Mouse (Mus musculus) kidney, postnatal 10 days (tissue): ENCODE measurements at regions not wholly inside any gene's neighbourhood (a gene's known extent, or its start where the extent isn't known, plus 50 kb on each side); places are given as distances from the start of the nearest gene placed in this dataset.
A peak's percentile ranks its signal among the peaks of the same experiment; 100 is the strongest.
"Not testable (repeated sequence)": the region's sequence is repeated elsewhere in the genome, so short reads cannot be mapped to it uniquely, and the experiment has no call there.

Experiments
- DNase-seq: peaks from one replicate; pipeline ENCODE4 v3.0.0; 2021; ENCODE audit warnings: mixed read lengths

DNA sequence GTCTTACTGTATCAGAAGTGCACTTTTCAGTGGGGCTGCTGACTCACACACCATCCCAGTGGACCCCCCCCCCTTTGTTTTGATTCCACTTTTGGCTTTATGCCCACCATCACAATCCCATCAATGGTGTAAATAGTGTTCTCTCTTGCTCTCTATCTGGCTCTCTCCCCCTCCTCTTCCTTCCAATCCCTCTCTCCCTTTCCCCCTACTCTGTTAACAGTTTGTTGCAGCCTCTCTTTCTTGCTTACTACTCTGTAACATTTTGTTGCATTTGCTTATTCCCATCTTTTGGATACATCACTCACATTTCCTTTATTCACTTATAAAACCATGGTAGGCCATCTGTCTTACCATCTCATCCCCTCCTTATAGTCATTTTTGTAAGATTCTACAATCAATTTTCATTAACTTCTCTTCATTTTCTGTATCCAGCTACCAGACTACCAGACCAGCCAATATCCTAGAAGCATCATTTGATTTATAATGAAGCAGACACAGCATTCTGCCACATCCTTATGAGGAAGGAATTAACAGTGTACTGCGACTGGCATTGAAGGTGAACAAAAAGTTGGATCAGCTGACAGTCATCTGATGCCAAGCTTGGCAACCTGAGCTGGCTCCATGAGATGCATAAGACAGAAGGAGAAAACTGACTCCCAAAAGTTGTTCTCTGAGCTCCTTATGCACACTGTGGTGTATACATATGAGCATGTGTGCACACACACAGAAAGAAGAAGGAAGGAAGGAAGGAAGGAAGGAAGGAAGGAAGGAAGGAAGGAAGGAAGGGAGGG, 181.5 kb upstream of the Plcz1 start:
- no peak for DNase-seq

DNA sequence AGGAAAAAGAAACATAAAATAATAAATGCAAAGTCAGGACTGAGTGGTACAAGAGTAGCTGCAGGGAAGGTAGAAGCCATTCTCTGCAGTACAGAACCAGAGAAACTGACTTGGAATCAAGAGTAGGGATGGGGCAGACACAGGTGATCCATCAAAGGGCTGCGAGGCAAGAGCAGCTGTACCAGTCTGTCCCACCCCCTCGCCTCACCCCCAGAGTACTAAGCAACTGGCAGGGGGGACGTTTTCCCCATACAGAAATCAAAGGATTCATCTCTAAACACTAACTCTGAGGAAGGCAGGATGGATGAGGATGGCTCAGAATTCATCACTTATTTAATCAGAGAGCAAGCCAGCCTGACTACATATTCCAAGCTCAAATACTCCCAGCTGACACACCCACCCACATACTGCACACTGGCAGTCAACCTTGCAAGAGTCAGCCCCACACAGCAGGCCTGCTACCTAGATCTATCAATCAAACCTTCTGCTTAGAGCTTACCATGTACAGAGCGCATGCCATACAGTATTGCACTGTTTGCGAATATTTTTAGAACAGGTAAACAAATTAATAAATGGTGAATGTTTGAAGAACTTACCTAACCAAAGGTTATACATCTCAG, 180.5 kb upstream of the Plcz1 start:
- DNase-seq, result no peak

DNA sequence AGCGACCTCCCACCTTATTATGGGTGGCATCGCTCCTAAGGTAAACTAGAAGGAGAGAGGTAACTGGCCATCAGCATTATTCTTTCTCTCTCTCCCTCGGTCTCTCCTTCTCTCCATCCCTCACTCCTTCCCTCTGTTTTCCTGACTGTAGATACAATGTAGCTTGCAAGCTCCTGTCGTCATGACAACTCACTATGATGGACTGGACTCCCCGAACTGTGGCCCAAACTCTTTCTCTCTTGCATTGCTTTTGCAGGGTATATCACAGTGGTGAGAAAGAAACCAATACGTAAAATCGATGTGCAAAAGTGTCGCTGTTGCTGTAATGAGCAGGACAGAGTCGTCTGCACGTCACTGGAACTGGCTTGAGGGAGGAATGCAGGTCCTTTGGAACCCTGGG, 177.5 kb upstream of the Plcz1 start:
- DNase-seq, result no peak

DNA sequence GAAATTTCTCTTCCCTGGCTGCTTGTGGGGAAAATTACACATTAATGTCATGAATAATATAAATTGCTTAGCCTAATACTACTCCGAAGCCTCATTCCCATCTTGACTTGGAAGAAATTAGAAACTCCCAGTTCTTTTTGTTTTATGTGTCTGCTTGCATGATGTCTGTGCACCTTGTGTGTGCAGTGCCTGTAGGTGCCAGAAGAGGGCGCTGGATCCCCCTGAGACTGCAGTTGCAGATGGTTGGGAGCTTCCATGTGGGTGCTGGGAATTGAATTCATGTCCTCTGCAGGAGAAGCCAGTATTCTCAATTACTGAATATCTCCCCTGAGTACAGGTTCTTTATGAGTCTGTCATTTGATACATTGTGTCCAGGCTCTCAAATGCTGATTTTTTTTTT, 171.1 kb upstream of the Plcz1 start:
- DNase-seq, result no peak

DNA sequence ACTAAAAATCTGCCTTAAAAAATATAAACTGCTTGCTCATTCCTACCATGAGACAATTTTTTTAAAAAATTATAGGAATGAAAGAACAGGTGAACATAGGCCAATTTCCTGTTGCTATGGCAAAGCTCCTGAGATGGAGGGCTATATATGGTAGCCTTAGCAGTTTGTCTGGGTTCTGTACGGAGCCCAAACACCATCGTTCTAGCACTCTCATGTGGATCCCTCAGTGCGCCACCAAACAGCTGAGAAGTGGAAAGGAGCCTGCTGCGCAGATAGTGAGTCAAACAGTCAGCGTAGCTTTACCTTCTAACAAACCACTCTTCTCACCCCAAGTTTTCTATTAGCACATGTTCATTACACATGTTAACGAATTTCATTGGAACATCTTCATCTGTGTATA, 168.9 kb upstream of the Plcz1 start:
- DNase-seq, result no peak

DNA sequence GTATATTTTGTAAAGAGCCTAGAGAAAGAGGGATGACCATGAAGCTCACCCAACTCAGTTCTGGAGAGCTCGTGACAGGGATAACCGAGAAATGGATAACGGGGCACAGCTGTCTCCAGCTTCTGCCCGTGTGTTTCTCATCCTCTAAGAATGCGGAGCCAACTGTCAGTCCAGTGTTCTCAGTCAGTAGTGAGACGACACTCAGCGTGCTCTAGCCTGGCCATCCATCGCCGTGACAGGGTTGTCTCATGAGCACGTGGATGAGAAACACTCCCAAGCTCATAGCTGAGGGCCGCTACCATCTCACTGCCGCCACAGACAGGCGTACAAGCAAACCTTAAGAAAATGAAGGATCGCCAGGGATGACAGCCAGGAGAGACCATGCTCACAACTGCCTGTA, 167.8 kb upstream of the Plcz1 start:
- peak; percentile 24 for DNase-seq

DNA sequence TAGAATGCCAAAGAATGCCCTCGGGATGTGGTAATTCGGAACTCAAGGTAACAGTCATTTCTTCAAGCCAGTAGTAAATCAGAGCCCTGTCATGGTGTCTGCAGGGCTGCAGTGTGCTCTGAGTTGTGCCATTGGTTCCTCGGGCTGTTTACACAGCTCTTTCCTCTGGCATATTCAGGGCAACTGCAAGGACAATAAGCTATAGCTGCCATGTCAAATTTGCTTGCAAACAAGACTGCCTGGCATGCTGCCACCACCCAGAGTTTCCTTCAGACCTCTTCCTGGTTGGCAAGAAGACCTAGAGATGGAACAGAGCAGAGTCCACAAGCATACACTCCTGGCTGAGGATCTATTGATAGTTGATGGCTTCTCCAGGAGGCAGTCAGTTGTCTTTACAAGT, 167.1 kb upstream of the Plcz1 start:
- peak; percentile 73 for DNase-seq

DNA sequence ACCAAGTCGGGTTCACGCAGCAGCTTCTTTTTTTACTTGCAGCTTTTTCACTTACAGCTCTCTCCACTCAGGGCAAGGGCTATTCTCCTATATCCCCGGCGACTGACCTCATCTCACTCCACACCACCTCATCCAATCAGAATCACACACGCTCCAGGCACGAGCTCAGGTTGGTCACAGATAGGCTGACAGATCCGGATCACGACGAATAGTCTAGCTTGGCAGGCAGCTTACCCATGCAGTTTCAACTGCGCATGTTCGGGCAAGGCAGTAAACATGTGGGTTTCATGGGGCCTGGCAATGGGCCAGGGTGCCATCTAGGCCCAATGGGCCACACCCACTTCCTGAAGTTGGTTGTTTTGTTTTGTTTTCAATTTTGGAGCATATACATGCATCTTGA, 165.4 kb upstream of the Plcz1 start:
- not testable (repeated sequence) for DNase-seq

DNA sequence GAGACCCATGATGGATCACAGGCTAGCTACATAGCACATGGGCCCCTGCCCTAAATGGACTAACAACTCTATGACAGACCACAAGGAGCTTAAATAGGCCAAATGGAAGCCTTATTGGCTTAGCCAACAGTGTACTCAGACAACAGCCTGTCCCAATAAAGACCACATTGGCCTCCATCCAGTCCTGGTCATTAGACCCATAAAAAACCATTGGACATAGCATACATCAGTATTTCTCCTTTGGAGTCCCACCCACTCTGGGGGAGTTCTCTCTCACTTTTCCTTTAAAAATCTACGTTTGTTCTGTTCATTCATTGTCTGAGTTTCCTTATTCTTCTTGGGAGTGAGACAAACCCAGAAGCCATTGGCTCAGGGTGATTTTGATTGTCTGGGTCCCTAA, 160.1 kb upstream of the Plcz1 start:
- DNase-seq, result no peak

DNA sequence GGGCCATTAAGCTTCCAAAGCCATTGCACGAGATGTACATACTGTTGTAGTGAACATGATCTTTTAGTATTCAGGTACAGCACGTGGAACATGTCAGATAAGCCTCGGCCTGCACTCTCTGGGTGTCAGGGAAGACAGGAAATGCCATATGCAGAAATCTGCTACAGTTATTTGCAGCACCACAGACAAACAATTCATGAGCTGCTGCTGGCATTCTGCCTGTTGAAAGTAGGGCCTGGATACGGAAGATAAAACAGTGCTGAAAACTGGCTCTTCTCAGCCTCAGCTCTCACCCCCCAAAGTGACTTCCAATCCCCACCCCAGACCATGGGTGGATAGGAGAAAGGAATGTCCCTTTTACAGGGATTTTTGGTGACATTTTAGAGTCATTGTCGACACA, 159.1 kb upstream of the Plcz1 start:
- DNase-seq, result no peak

DNA sequence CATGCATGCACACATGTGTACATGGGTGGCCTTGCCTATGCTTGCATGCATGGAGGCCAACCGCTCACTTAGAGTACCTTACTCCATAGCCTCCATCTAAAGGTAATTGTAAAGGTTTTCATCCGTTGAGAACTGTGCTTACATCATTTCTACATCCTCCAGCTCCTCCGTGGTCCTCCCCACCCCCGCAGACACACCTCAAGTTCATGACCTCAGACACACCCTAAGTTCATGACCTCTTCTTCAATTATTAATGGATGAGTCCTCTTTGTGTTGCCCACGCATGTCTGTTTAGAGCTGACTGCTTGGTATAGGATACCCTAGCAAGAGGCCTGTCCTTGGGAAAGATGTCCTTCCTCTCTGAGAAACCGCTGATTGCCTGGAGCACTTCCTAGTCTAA, 156.8 kb upstream of the Plcz1 start:
- DNase-seq, result no peak

DNA sequence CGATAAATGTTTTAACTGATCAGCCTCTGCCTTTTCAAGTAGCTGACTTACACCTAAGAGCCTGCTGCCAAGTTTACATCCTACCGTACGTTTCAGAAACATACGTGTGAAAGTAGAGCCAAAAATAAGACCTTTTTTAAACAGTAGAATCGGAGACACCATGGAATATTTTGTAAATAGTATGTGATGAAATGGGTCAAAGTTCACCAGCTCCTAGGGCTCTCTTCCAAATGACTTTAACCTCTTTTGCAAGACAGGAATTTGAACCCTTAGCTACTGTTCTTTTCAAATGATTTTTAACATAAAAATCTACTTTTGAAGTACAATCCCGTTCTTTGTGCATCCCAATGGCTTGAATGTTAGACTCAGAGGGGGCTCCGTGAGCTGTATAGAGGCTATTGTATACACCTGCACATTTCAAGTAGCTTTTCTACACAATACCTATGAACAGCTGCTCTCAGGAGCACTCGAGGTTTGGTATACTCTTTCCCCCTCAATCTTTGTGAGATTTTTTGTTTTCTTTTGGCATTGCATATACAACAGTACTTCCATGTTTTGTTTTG, 155.9 kb upstream of the Plcz1 start:
- no peak for DNase-seq

DNA sequence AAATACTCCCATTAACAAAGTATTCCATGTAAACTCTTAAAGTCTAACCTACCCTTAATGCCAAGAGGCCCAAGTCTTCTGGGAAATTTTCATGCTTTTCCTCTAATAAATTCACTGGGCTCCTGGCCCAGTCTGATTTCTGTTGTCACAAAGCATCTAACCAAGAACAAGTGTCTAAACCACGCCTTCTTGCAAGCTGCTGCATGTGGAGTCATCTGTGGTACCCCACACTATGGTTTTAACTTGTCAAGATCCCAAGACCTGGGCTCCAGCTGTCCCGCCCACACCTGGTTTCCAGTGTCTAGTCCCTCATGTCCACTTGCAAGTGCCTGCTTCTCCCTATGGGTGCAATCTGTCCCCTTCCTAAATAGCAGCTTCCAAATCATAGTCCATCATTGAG, 153.0 kb upstream of the Plcz1 start:
- DNase-seq, result no peak

DNA sequence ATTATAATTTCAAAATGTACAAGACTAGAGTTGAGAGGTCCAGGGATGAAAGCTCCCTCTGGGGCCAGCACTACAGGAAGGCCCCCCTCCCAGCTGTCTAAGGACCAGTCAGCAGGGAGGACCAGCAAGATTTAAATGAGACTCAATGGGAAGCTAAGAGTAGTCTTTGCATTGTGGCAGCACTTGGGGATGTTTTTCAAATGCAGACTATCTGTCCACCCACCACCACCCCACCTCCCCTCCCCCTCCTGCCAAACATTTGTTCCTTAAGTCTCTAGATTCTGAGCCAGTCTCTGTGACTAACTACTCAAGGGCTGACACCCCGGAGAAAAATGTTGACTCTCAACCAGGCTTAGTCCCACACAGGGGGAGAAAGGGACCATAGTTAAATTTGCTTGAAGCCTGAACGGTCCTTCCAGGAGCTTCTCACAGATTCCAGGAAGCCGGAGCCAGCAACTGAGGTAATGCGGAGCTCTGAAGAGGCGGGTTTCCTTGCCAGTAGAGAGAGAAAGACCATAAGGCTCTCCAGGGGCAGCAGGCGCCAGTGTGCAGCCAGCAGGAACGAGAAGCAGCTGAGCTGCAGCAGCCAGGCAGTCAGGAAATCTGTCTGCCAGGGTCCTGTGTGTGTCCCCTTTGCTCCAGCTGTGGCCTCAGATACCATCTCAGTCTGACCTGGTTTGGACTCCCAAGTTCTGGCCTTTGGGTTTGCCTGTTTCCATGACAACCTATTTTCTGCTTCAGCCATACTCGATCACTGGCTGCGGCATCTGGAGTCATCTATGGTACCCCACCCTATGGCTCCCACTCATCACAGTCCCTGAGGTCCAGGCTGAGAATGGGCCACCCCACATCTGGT, 152.1 kb upstream of the Plcz1 start:
- peak; percentile 32 for DNase-seq

DNA sequence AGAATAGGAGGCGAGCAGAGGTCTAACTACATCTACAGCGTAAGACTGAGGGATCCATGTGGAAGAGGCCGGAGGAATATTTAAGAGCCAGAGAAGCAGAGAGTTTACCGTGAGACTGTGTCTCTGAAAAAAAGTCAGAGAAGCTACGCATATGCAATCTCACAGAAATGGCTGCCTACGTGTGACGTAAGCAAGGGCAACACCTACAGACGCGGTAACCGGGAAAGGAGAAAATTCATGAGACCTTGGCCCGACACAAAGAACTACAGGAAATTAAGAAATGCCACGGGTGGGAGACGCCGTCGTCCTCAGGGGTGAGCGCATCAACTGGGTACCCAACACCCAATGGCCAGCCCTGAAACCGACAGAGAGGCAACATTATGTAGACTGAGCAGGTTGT, 151.3 kb upstream of the Plcz1 start:
- no peak for DNase-seq

DNA sequence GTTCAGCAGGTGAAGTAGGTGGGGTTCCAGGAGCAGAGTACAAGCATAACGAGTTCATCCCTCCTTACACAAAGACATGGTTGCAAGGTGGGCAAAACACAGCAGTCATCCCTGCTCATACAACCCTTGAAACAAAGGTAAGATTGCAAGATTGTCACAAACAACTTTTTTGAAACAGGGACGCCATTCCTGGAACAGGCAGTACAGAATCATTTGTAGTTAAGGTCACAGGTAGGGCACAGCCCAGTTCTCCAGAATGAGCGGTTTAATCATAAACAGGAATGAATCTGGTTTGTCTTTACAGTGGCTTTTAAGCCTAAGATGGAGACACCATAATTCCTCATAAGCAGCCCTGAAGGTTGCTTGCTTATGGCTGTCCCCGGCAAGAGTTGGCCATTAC, 150.1 kb upstream of the Plcz1 start:
- no peak for DNase-seq

DNA sequence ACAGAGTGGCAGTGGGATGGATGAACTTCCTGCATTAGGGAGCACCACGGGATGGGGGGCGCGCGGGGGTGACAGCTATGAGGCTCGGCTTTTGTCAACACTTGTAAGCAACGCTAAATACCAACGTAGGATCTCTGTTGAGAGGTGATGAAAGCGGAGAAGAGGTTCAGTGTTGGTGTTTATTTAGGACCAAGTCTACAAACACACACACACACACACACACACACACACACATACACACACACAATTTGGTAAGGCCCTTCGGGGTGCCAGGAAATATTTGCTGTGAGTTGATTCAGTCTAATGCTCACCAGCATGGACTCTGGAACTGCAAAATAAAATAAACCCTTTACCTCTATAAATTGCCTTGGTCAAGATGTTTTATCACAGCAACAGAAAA, 148.3 kb upstream of the Plcz1 start:
- DNase-seq, result no peak

DNA sequence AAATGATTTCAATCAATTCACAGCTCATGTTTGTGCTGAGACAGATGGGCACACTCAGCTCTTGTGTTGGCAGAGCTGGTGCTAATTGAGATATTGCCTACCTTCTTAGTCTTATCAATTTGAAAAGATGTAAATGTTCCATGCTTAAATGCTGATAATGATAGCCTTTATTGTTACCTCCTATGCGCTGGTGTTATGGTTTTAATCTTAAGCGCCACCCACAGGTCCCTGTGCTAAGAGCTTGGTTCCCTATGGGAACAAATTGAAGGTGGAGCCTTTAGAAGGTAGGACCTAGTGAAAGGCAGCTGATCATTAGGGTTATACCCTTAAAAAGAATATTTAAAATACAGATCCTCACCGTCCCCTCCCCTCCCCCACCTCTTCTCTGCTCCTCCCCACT, 146.5 kb upstream of the Plcz1 start:
- DNase-seq, result no peak

DNA sequence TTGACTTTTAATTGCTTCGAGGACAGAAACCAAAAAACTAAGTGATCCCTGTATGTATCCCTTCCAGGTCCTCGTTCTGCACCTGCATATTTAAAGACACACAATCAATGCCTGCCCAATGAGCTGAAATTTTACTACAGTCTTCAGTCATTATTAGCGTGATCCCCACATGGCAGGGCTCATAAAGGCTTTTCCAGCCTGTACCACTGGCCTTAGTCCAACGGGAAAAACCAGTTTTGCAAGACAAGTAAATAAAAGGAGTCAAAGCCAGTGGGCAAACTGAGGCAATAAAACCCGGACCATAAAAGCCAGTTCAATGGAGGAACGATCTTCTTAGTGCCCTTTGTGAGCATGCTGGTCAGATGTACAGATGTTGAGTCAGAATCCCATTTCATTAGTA, 145.8 kb upstream of the Plcz1 start:
- no peak for DNase-seq

DNA sequence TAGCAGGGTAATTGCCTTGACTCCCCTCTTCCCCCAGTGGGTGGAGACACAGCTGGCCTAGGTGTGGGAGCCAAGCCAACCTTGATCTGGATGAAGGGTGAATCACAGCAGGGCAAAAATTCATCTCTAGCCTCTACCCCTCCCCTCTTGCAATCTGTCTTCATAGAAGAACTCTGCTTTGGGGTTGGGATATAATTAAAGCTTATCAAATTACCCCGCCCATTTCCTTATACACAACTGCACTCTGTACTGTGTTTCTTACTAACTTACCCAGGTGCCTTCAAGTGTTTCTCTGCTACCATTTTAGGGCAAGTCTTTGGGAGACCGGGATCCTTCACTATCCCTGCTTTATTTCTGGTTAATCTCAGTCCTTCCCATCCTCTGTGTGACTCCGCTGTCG, 138.7 kb upstream of the Plcz1 start:
- DNase-seq, result no peak

DNA sequence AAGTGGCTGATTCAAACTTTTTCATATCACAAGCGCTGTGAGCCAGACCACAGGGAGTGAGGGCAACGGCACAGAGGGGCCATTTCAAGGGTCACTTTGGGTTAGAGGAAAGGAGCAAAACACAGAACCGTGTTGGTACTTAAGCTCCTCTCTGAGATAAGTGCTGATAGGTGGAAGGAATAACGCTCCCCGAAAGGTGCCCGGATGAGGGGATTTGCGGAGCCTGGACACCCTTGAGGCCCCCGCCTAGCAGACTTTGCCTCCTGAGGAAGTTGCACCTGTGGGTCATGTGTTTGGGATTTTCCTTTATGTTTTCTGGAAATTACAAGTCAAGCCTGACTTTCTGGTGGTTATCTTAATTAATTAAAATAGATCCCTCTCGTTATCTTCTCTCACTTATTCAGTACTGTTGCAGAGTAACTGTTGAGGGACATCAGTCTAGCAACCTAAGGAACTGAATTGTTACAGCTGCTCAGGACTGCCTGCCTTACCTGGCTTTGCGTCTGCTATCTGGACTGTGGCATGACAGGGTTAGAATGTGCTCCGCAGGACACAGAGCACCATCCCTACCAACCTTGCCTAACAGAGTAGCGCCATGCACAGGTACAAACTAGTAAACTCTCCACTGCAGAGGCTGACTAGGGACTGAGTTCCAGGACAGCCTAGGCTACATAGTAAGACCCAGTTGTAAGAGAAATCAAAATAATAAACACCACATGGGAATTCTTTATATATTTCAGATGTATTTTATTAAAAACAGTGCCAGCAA, 137.4 kb upstream of the Plcz1 start:
- DNase-seq, result no peak

DNA sequence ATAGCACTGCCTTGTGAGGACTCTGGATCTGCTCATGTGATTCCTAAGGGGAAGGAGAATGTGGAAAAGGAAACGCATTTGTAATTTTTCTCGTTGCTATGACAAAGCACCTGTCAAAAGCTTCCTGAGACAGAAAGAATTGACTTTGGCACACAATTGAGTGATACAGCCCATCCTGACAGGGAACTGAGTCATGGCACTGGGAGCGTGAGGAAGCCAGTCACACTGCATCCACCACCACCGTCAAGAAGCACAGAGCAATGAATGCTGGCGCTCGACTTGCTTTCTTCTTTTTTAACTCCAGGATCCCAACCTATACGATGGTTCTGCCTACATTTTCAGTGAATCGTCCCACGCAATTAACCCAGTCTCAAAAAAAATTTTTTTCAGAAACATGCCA, 131.5 kb upstream of the Plcz1 start:
- DNase-seq, result no peak

DNA sequence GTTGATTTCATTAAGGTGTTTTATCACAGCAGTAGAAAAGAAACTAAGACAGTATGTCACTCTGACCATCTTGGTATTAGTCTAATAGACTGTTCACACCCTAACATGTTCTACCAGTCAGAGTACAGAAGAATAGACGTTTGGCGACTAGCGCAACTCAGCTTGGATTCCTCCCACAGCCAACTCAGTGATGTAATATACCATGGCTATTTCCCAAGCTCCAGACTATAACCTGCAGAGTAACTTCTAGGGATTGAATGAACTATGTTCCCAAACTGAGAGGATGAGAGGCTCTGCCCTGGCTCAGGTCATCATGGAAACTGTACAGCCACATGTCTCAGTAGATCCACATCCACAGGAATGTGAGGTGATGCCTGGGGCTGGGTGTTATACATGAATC, 128.6 kb upstream of the Plcz1 start:
- no peak for DNase-seq
